Mouse (Mus musculus) bone marrow macrophage, adult 2 months (primary cell): ENCODE measurements around the gene Eva1a.

Experiments
- CTCF ChIP-seq: IDR thresholded peaks from 2 replicates; pipeline ENCODE4 v1.5.1; 2012; ENCODE audit warnings: low read depth, mild to moderate bottlenecking, low read length, moderate library complexity
- POLR2A ChIP-seq: IDR thresholded peaks from 2 replicates; pipeline ENCODE4 v1.6.1; 2012; ENCODE audit warnings: mild to moderate bottlenecking, low read depth, low read length, borderline replicate concordance

GRCm38 (mm10) chr6:82059896-82060295 lies 19.1 kb downstream of the Eva1a start:
- no peak for TF ChIP-seq CTCF
- no peak for TF ChIP-seq POLR2A
